Mouse (Mus musculus) heart, adult 2 months (tissue): ENCODE results near the gene Them7. TPM values are rescaled to one million over a fixed set of nuclear protein-coding genes. Genes with fewer than 3 reads are reported as not detected.
A peak's percentile ranks its signal among the peaks of the same experiment; 100 is the strongest.

Experiments used
- DNase-seq, 2 experiments: peaks; one replicate each; pipeline ENCODE4 v3.0.0; 2021
- H3K27ac ChIP-seq: fragments of 200-600 bp; 2 replicates; pipeline ENCODE4 v1.8.1; 2022
- H3K27me3 ChIP-seq: fragments of 200-500 bp; 2 replicates; pipeline ENCODE4 v1.6.1; 2012; ENCODE audit warnings: mild to moderate bottlenecking, low read length, inconsistent platforms, mixed read lengths; ENCODE audit not compliant: control insufficient read depth, insufficient read depth
- H3K36me3 ChIP-seq: fragments of 200-500 bp; 2 replicates; pipeline ENCODE4 v1.6.1; 2012; ENCODE audit warnings: low read length, inconsistent platforms; ENCODE audit not compliant: control insufficient read depth, insufficient read depth
- H3K4me1 ChIP-seq: fragments of 200-500 bp; 2 replicates; pipeline ENCODE4 v1.6.1; 2011; ENCODE audit warnings: low read length; ENCODE audit not compliant: control insufficient read depth, insufficient read depth
- H3K4me3 ChIP-seq: fragments of 200-600 bp; 2 replicates; pipeline ENCODE4 v1.8.1; 2022
- H3K79me2 ChIP-seq: fragments of 200-500 bp; replicated peaks from 2 replicates; pipeline ENCODE4 v1.6.1; 2012; ENCODE audit warnings: mild to moderate bottlenecking, inconsistent platforms, low read length, moderate library complexity, mixed read lengths; ENCODE audit not compliant: control insufficient read depth, insufficient read depth
- H3K9ac ChIP-seq: fragments of 200-500 bp; 2 replicates; pipeline ENCODE4 v1.6.1; 2012; ENCODE audit warnings: low read depth, mild to moderate bottlenecking, control low read depth, inconsistent platforms, low read length, mixed read lengths
- CTCF ChIP-seq: fragments of 200-600 bp; IDR thresholded peaks from 2 replicates; pipeline ENCODE4 v1.8.1; 2022; ENCODE audit warnings: antibody characterized with exemption, mild to moderate bottlenecking, moderate library complexity
- EP300 ChIP-seq: fragments of 200-500 bp; IDR thresholded peaks from 2 replicates; pipeline ENCODE4 v1.6.1; 2011; ENCODE audit warnings: low read depth, low read length, control low read depth; ENCODE audit not compliant: insufficient read depth
- POLR2A ChIP-seq: fragments of 200-500 bp; IDR thresholded peaks from 2 replicates; pipeline ENCODE4 v1.6.1; 2011; ENCODE audit warnings: mild to moderate bottlenecking, low read depth, low read length, control low read depth; ENCODE audit not compliant: insufficient read depth
- WGBS: fragments of 180-500 bp; shearing (Covaris S2); methylation state at CpG from one replicate; pipeline ENCODE4 v1.1.7; 2018; 5-methylcytosine and 5-hydroxymethylcytosine counted together
- intact Hi-C: fragments of 180-260 bp; cut with DNase I; formaldehyde crosslinking; loops from one replicate; pipeline ENCODE4 v1.15.1; 2025
- polyA plus RNA-seq: library from polyadenylated mRNA; depleted of rRNA; stranded (reverse); fragments of >200 nt; gene quantifications from 2 replicates; pipeline ENCODE4 v1.2.3, GENCODE M21; 2012
- total RNA-seq, 2 experiments: library from RNA; stranded (reverse); gene quantifications; 2 replicates each; pipeline ENCODE4 v1.2.3; 2021

Them7 gene
- total and polyA plus RNA-seq, 3 experiments = 0.27 to 2.9 (median 2.5) TPM

GRCm38 (mm10) chr2:105188182-105188581 lies 35.9 kb upstream of the Them7 start:
- Histone ChIP-seq H3K9ac (no peak overlapping the region), H3K4me1 (no peaks in the 10 kb centered on the region), H3K79me2 (no peaks in the 10 kb centered on the region), H3K27me3 (no peaks in the 10 kb centered on the region), H3K36me3 (no peaks in the 10 kb centered on the region), H3K27ac (no peak overlapping the region), H3K4me3 (no peak overlapping the region)
- no peak for DNase-seq
- TF ChIP-seq POLR2A (no peak), CTCF (peak; percentile 82)
- intact Hi-C loops = loop anchor here (2.0 to 5.0 kb wide), 3 partner anchors 43 to 116 kb away; partner anchors contain the start of gene Wt1
- WGBS = 81% methylated on average over 10 of the region's 10 CpGs

GRCm38 (mm10) chr2:105189352-105189751 lies 34.8 kb upstream of the Them7 start:
- TF ChIP-seq CTCF = peak; percentile 80
- TF ChIP-seq POLR2A = no peak
- TF ChIP-seq EP300 = no peak
- no peak overlapping the region for H3K4me3 ChIP-seq
- H3K79me2 ChIP-seq = no peaks in the 10 kb centered on the region
- intact Hi-C loops = loop anchor here (1.0 to 5.0 kb wide), 4 partner anchors 41 to 117 kb away; partner anchors contain the start of gene Wt1
- WGBS = 33% methylated on average over 5 of the region's 5 CpGs
- H3K27me3 ChIP-seq = no peaks in the 10 kb centered on the region
- no peak overlapping the region for H3K27ac ChIP-seq
- no peaks in the 10 kb centered on the region for H3K4me1 ChIP-seq
- DNase-seq = no peak
- H3K36me3 ChIP-seq = no peaks in the 10 kb centered on the region
- H3K9ac ChIP-seq = no peak overlapping the region

- intact Hi-C loops = no loop called here
- no peak overlapping the region for H3K27ac ChIP-seq
- no peaks in the 10 kb centered on the region for H3K36me3 ChIP-seq
- no peaks in the 10 kb centered on the region for H3K4me1 ChIP-seq
- no peaks in the 10 kb centered on the region for H3K79me2 ChIP-seq
- 44% methylated on average over 8 of the region's 8 CpGs for WGBS
- no peak overlapping the region for H3K9ac ChIP-seq
- H3K4me3 ChIP-seq = no peak overlapping the region
- no peaks in the 10 kb centered on the region for H3K27me3 ChIP-seq
- TF ChIP-seq EP300 (no peak), POLR2A (no peak)
- no peak for DNase-seq
Measured at GRCm38 (mm10) chr2:105200152-105200551, 24.0 kb upstream of the Them7 start.

GRCm38 (mm10) chr2:105206563-105207174 lies 17.5 kb upstream of the Them7 start:
- no peak overlapping the region for H3K27ac ChIP-seq
- H3K79me2 ChIP-seq = no peaks in the 10 kb centered on the region
- H3K9ac ChIP-seq = no peak overlapping the region
- no peak for DNase-seq
- H3K36me3 ChIP-seq = no peaks in the 10 kb centered on the region
- no peak for TF ChIP-seq POLR2A
- TF ChIP-seq CTCF = no peak
- no peak for TF ChIP-seq EP300
- WGBS = 67% methylated on average over 9 of the region's 9 CpGs
- H3K4me1 ChIP-seq = no peaks in the 10 kb centered on the region
- no peak overlapping the region for H3K4me3 ChIP-seq
- intact Hi-C loops = no loop called here
- no peaks in the 10 kb centered on the region for H3K27me3 ChIP-seq

- no peak overlapping the region for H3K4me3 ChIP-seq
- no peak overlapping the region for H3K27ac ChIP-seq
- no peaks in the 10 kb centered on the region for H3K36me3 ChIP-seq
- peaks cover 1% of the 10 kb centered on the region; the same call in 1 of the 2 replicates for H3K27me3 ChIP-seq
- 46% methylated on average over 7 of the region's 7 CpGs for WGBS
- no peaks in the 10 kb centered on the region for H3K79me2 ChIP-seq
- intact Hi-C loops = no loop called here
- no peaks in the 10 kb centered on the region for H3K4me1 ChIP-seq
- no peak overlapping the region for H3K9ac ChIP-seq
- no peak for TF ChIP-seq EP300
- DNase-seq = no peak
Measured at GRCm38 (mm10) chr2:105212839-105213238, 11.3 kb upstream of the Them7 start.

GRCm38 (mm10) chr2:105215914-105216313 lies 8.2 kb upstream of the Them7 start:
- H3K79me2 ChIP-seq = no peaks in the 10 kb centered on the region
- H3K36me3 ChIP-seq = no peaks in the 10 kb centered on the region
- DNase-seq = no peak
- 29% methylated on average over 8 of the region's 8 CpGs for WGBS
- H3K4me3 ChIP-seq = no peak overlapping the region
- H3K27ac ChIP-seq = no peak overlapping the region
- intact Hi-C loops = no loop called here
- TF ChIP-seq POLR2A (no peak), EP300 (no peak), CTCF (no peak)
- H3K27me3 ChIP-seq = peaks cover 1% of the 10 kb centered on the region; the same call in 1 of the 2 replicates
- H3K4me1 ChIP-seq = no peaks in the 10 kb centered on the region
- no peak overlapping the region for H3K9ac ChIP-seq
